Mouse (Mus musculus) bone marrow, adult 2 months (tissue): ENCODE results near the gene Jazf1.

ENCODE experiments used
- CTCF ChIP-seq: fragments of 200-500 bp; IDR thresholded peaks from 2 replicates; pipeline ENCODE4 v1.5.1; 2011; ENCODE audit warnings: low read length, control low read depth; ENCODE audit not compliant: control insufficient read depth, insufficient read depth
- POLR2A ChIP-seq: fragments of 200-500 bp; IDR thresholded peaks from 2 replicates; pipeline ENCODE4 v1.6.1; 2011; ENCODE audit warnings: low read depth, mild to moderate bottlenecking, control low read depth, low read length, borderline replicate concordance; ENCODE audit not compliant: control insufficient read depth

DNA sequence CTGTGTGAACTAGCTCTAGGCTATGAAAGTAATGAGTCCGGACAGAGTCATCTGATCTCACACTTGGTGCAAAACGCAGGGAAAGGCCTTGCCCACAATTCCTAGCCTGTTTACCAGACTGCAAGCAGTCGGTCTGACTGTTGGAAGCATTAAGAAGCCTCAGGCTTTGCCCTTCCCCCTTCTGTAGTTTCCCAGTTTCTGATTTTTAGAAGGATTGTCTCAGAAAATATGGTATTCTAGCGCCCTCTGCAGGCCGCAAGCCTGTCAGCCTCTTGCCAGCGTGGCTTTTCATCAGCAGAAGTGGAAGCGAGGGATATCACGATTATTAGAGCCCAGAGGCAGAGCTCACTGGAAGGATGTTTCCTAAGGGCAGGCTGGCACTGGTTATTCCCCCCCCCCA, 229.7 kb downstream of the Jazf1 start:
- TF ChIP-seq POLR2A (no peak), CTCF (peak; percentile 71)
